Comparison of ENCODE assay signal across 7 mouse cellular contexts in genomic region chr11:115290919-115291318, GRCm38 (mm10). TPM values are rescaled to one million over a fixed set of nuclear protein-coding genes. Genes with fewer than 3 reads are reported as not detected.
DNase-seq lines count a peak whose midpoint lies in the region.

No protein-coding gene starts in this region.

- intact Hi-C loops in heart, postnatal 25 days (cut with DNase I): no loop called here
- intact Hi-C loops in left cerebral cortex, postnatal 10 days (cut with DNase I): no loop called here

- peak; percentile 87 for DNase-seq in MN1 (ENCODE audit: low spot score)
- peak; percentile 54 for DNase-seq in adrenal gland, postnatal 25 days
- peak; percentile 75 for DNase-seq in heart, postnatal 25 days (ENCODE audit: low spot score)
- peak; percentile 80 for DNase-seq in lung, postnatal 14 days
- no peak for DNase-seq in left cerebral cortex, postnatal 10 days (ENCODE audit: extremely low spot score in 1 of 2, low spot score in 2 of 2)
- no peak for DNase-seq in cerebellum, postnatal 4 days (ENCODE audit: low spot score in 2 of 2)
- DNase-seq in left cerebral cortex, adult 11 months (ENCODE audit: low spot score): no peak

RNA-seq across cellular contexts. Expression of gene Fads6, which starts 6.5 kb away (rescaled TPM):
- total RNA-seq in adrenal gland, postnatal 25 days (2021): 75.5 and 93.9 TPM in 2 replicates
- total RNA-seq in heart, postnatal 25 days (2021): 1 to 10 TPM; 1.1 to 1.5 TPM
- 1 to 10 TPM; 6.5 to 6.8 TPM for total RNA-seq in left cerebral cortex, postnatal 10 days (2021)

RNA-seq across cellular contexts. Expression of gene Fdxr, which starts 14.1 kb away (rescaled TPM):
- total RNA-seq in adrenal gland, postnatal 25 days (2021): 1,338 and 1,408 TPM in 2 replicates
- total RNA-seq in heart, postnatal 25 days (2021): 1 to 10 TPM; 7.9 to 8.2 TPM
- 10 to 100 TPM; 18.2 to 18.7 TPM for total RNA-seq in left cerebral cortex, postnatal 10 days (2021)

RNA-seq across cellular contexts. Expression of gene Otop2, which starts 16.0 kb away (rescaled TPM):
- total RNA-seq in adrenal gland, postnatal 25 days (2021): not detected in 2 replicates
- not detected for total RNA-seq in heart, postnatal 25 days (2021)
- total RNA-seq in left cerebral cortex, postnatal 10 days (2021): under 1 TPM in 1 of 2 experiments, not detected in 1; 0.14 TPM

RNA-seq across cellular contexts. Expression of gene Grin2c, which starts 23.9 kb away (rescaled TPM):
- total RNA-seq in adrenal gland, postnatal 25 days (2021): 2.5 and 3.5 TPM in 2 replicates
- under 1 TPM; 0.10 to 0.34 TPM for total RNA-seq in heart, postnatal 25 days (2021)
- 10 to 100 TPM; 14.7 to 21.6 TPM for total RNA-seq in left cerebral cortex, postnatal 10 days (2021)

RNA-seq across cellular contexts. Expression of gene Ush1g, which starts 30.9 kb away (rescaled TPM):
- 0.62 and 0.79 TPM in 2 replicates for total RNA-seq in adrenal gland, postnatal 25 days (2021)
- under 1 TPM in 1 of 2 experiments, not detected in 1; 0.20 TPM for total RNA-seq in heart, postnatal 25 days (2021)
- total RNA-seq in left cerebral cortex, postnatal 10 days (2021): under 1 TPM; 0.24 to 0.26 TPM

Comparison
In these comparisons a context has a peak if more than half of its experiments do, and no peak if none do; other contexts are left out.
1. DNase-seq: peak in MN1 (single experiment), adrenal gland, postnatal 25 days (single experiment), heart, postnatal 25 days (single experiment) and lung, postnatal 14 days (single experiment); none in left cerebral cortex, postnatal 10 days (0 of 2), cerebellum, postnatal 4 days (0 of 2) and left cerebral cortex, adult 11 months (single experiment).
2. RNA of gene Fdxr, which starts 14.1 kb away (total RNA-seq): 1,338 to 1,408 TPM in adrenal gland, postnatal 25 days; 18.2 to 18.7 TPM in left cerebral cortex, postnatal 10 days and 7.9 to 8.2 TPM in heart, postnatal 25 days; every median in the first group is over 10 times any median in the second.